Mouse (Mus musculus): ENCODE results near the gene Kif14. TPM values are rescaled to one million over a fixed set of nuclear protein-coding genes. Genes with fewer than 3 reads are reported as not detected.
A peak's percentile ranks its signal among the peaks of the same experiment; 100 is the strongest.

Kif14 gene
- total and polyA plus RNA-seq, 3 experiments: 6.5 to 15.8 TPM; not detected in 1

DNA sequence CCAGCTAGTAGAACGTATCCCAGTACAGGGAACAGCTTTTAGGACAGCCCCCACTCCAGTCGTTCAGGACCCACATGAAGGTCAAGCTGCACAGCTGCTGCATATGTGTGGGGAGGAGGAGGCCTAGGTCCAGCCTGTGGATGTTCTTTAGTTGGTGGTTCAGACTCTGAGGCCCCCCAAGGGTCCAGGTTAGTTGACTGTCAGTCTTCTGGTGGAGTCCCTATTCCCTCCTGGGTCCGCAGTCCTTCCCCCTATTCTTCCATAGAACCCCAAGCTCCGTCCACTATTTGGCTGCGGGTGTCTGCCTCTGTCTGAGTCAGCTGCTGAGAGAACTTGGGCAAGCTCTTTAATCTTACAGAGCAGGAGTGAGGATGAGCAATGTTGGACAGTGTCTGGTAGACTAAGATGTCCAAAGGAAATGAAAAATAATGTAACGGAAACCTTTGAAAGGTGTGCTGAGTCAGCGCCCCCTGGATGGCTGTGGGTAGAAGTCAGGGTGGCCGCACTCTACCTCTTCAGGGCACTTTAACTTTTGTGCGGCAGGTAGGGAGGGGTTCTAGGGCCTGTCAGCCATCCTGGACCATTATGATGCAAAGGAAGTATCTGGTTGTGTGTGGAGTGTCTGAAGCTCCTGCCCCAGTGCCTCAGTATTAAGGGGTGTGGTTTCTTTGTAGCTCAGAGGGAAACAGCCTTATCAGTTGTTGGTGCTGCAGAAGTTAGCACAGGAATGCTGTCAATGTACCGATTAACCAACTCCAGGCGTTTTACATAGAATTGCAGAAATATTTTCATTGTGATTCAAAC lies 38.8 kb upstream of the Kif14 start (continued):
- peak; percentile 59 to 64; a peak in 3 of 4 replicates for TF ChIP-seq EP300 (IDR thresholded peaks at IDR 0.05; ENCODE audit: low read depth in 1 of 2, low read length in 2 of 2)

DNA sequence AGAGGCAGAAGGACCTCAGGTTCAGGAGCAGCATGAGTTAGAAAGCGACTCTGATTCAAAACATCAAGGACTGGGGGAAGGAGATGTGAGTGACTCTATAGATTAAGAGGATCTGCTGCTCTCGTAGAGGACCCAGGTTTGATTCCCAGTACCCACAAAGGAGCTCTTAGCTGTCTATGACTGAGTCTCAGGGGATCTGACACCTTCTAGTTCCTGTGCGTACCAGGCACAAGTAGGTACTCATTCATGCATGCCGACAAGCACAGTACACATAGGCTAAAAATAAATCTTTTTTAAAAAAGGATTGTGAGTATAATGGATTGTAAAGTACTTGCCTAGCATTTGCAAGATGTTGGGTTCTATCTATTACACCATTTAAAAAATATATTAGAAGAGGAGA lies 37.2 kb upstream of the Kif14 start:
- DNase-seq (ENCODE audit: low read depth, low spot score): no peak
- Histone ChIP-seq H3K79me2 (ENCODE audit: control insufficient read depth, insufficient read depth, low read length, poor library complexity) (no peaks in the 10 kb centered on the region), H3K9me3 (replicated peaks; ENCODE audit: insufficient read depth, low read length) (no peaks in the 10 kb centered on the region), H3K4me1 (ENCODE audit: control insufficient read depth in 1 of 2, insufficient read depth in 2 of 2, low read length in 2 of 2) (peaks cover 6 to 23% of the 10 kb centered on the region in 2 experiments), H3K27me3 (ENCODE audit: control insufficient read depth in 1 of 2, insufficient read depth in 2 of 2, low read length in 2 of 2) (no peaks in the 10 kb centered on the region), H3K9ac (ENCODE audit: control insufficient read depth, low read depth, low read length, poor library complexity, severe bottlenecking) (no peak overlapping the region), H3K36me3 (ENCODE audit: control insufficient read depth in 1 of 2, insufficient read depth in 2 of 2, low read length in 2 of 2) (peaks cover 0 to 10% of the 10 kb centered on the region in 2 experiments; a peak in 3 of 4 replicates), H3K4me3 (ENCODE audit: control insufficient read depth in 1 of 2, insufficient read depth in 1 of 2, low read depth in 2 of 2, low read length in 2 of 2) (no peak overlapping the region), H3K27ac (ENCODE audit: control insufficient read depth, low read depth, low read length) (no peak overlapping the region)
- TF ChIP-seq POLR2AphosphoS2 (IDR thresholded peaks at IDR 0.05; ENCODE audit: low read length): no peak
- TF ChIP-seq ZKSCAN1 (IDR thresholded peaks at IDR 0.05; ENCODE audit: low read depth, low read length): no peak
- no peak for TF ChIP-seq RAD21 (IDR thresholded peaks at IDR 0.05; ENCODE audit: low read depth, low read length)
- no peak for TF ChIP-seq NELFE (IDR thresholded peaks at IDR 0.05; ENCODE audit: low read depth, low read length)
- TF ChIP-seq SMC3 (IDR thresholded peaks at IDR 0.05; ENCODE audit: low read depth, low read length): no peak
- no peak for TF ChIP-seq POLR2AphosphoS5 (IDR thresholded peaks at IDR 0.05; ENCODE audit: borderline replicate concordance, low read depth, low read length)
- no peak for TF ChIP-seq CHD1 (IDR thresholded peaks at IDR 0.05; ENCODE audit: low read depth, low read length)
- TF ChIP-seq USF2 (IDR thresholded peaks at IDR 0.05; ENCODE audit: borderline replicate concordance in 1 of 2, insufficient read depth in 1 of 2, low read depth in 1 of 2, low read length in 2 of 2): no peak
- TF ChIP-seq GATA1 (IDR thresholded peaks at IDR 0.05; ENCODE audit: low read depth, low read length): no peak

DNA sequence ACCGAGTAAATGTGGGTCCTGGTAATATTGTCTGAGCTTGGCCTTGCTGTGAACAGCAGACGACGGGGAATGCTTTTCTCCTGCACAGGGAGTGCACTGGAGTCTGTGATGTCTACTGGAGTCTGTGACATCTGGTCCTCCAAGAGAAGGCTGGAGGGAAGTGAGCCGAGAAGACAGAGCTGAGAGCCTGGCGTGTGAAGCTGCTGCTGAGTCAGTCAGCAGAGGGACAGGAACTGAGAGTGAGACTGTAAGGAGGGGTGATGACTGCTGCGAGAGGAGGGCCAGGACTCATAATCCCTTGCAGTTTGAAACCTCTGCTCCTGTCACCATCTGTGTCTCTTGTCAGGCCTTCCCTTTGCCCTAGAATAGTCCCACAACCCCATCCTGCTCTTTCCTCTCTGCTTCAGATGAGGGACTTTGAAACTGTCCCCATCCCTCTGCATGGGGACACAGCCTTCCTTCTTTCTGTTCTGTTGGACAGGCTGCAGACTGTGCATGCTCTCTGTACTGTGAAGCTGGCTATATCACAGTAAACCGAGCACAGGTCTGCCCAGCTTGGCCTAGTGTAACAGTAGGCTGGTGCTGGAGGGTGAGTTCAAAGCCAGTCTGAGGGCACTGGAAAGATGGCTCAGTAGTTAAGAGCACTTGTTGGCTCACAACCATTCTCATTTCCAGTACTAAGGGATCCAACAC lies 35.9 kb upstream of the Kif14 start:
- H3K9me3 ChIP-seq (replicated peaks; ENCODE audit: insufficient read depth, low read length): no peaks in the 10 kb centered on the region
- no peak overlapping the region for H3K4me3 ChIP-seq (ENCODE audit: control insufficient read depth in 1 of 2, insufficient read depth in 1 of 2, low read depth in 2 of 2, low read length in 2 of 2)
- TF ChIP-seq UBTF (IDR thresholded peaks at IDR 0.05; ENCODE audit: borderline replicate concordance, insufficient read depth, low read depth, low read length): no peak
- no peak for TF ChIP-seq BHLHE40 (IDR thresholded peaks at IDR 0.05; ENCODE audit: borderline replicate concordance, low read depth, low read length)
- TF ChIP-seq POLR2A (IDR thresholded peaks at IDR 0.05; ENCODE audit: control insufficient read depth in 1 of 2, insufficient read depth in 1 of 2, low read depth in 1 of 2, low read length in 2 of 2, poor library complexity in 1 of 2): no peak
- TF ChIP-seq CHD1 (IDR thresholded peaks at IDR 0.05; ENCODE audit: low read depth, low read length): no peak
- peak; percentile 27; the same call in 1 of the 2 replicates for TF ChIP-seq MAX (IDR thresholded peaks at IDR 0.05; ENCODE audit: low read length)
- peaks cover 0 to 10% of the 10 kb centered on the region in 2 experiments; a peak in 3 of 4 replicates for H3K36me3 ChIP-seq (ENCODE audit: control insufficient read depth in 1 of 2, insufficient read depth in 2 of 2, low read length in 2 of 2)
- H3K27me3 ChIP-seq (ENCODE audit: control insufficient read depth in 1 of 2, insufficient read depth in 2 of 2, low read length in 2 of 2): no peaks in the 10 kb centered on the region
- no peak overlapping the region for H3K9ac ChIP-seq (ENCODE audit: control insufficient read depth, low read depth, low read length, poor library complexity, severe bottlenecking)
- H3K79me2 ChIP-seq (ENCODE audit: control insufficient read depth, insufficient read depth, low read length, poor library complexity): no peaks in the 10 kb centered on the region
- DNase-seq (ENCODE audit: low read depth, low spot score): peak; percentile 19
- H3K4me1 ChIP-seq (ENCODE audit: control insufficient read depth in 1 of 2, insufficient read depth in 2 of 2, low read length in 2 of 2): peaks cover 6 to 23% of the 10 kb centered on the region in 2 experiments
- no peak overlapping the region for H3K27ac ChIP-seq (ENCODE audit: control insufficient read depth, low read depth, low read length)
